Mouse (Mus musculus) cerebellum, adult 2 months (tissue): ENCODE measurements at regions not wholly inside any gene's neighbourhood (a gene's known extent, or its start where the extent isn't known, plus 50 kb on each side); places are given as distances from the start of the nearest gene placed in this dataset.

Experiments used
- CTCF ChIP-seq: fragments of 200-500 bp; IDR thresholded peaks from 2 replicates; pipeline ENCODE4 v1.5.1; 2011; ENCODE audit warnings: low read depth, mild to moderate bottlenecking, control low read depth, low read length, moderate library complexity, borderline replicate concordance; ENCODE audit not compliant: insufficient read depth
- POLR2A ChIP-seq: fragments of 200-500 bp; IDR thresholded peaks from 2 replicates; pipeline ENCODE4 v1.6.1; 2011; ENCODE audit warnings: low read length, control low read depth, borderline replicate concordance; ENCODE audit not compliant: insufficient read depth

- TF ChIP-seq CTCF (no peak), POLR2A (no peak)
Measured at GRCm38 (mm10) chr13:75426971-75427370, 279.6 kb upstream of the Ell2 start.
